Mouse (Mus musculus) retina, adult 2 months (tissue): ENCODE data around the gene Slc44a4.
A peak's percentile ranks its signal among the peaks of the same experiment; 100 is the strongest.
"Not testable (repeated sequence)": the region's sequence is repeated elsewhere in the genome, so short reads cannot be mapped to it uniquely, and the experiment has no call there.

ENCODE experiments used
- DNase-seq: peaks from one replicate; pipeline ENCODE4 v3.0.0-alpha.2; 2012; ENCODE audit warnings: low read depth, low spot score

Gene Slc44a4

GRCm38 (mm10) chr17:34899053-34899889, 15.0 kb upstream of the Slc44a4 start:
- DNase-seq: no peak

GRCm38 (mm10) chr17:34899890-34900243, 14.4 kb upstream of the Slc44a4 start:
- no peak for DNase-seq

- not testable (repeated sequence) for DNase-seq
Observed at GRCm38 (mm10) chr17:34900826-34901225, 13.4 kb upstream of the Slc44a4 start.

- not testable (repeated sequence) for DNase-seq
Observed at GRCm38 (mm10) chr17:34901948-34902347, 12.3 kb upstream of the Slc44a4 start.

- no peak for DNase-seq
Observed at GRCm38 (mm10) chr17:34902895-34903294, 11.4 kb upstream of the Slc44a4 start.

GRCm38 (mm10) chr17:34910982-34911381, 3.3 kb upstream of the Slc44a4 start:
- no peak for DNase-seq

GRCm38 (mm10) chr17:34911945-34912351, 2.3 kb upstream of the Slc44a4 start:
- peak; percentile 50 for DNase-seq

GRCm38 (mm10) chr17:34915410-34915831, 1.2 kb downstream of the Slc44a4 start:
- DNase-seq: no peak

- no peak for DNase-seq
Observed at GRCm38 (mm10) chr17:34916316-34916715, 2.0 kb downstream of the Slc44a4 start.

- DNase-seq: no peak
Observed at GRCm38 (mm10) chr17:34917188-34917587, 2.9 kb downstream of the Slc44a4 start.

- DNase-seq: no peak
Observed at GRCm38 (mm10) chr17:34922939-34923338, 8.7 kb downstream of the Slc44a4 start.

GRCm38 (mm10) chr17:34924258-34924657, 10.0 kb downstream of the Slc44a4 start:
- DNase-seq: no peak

- DNase-seq: no peak
Observed at GRCm38 (mm10) chr17:34927306-34928019, 13.2 kb downstream of the Slc44a4 start.

- DNase-seq: no peak
Observed at GRCm38 (mm10) chr17:34928841-34929240, 14.6 kb downstream of the Slc44a4 start.

GRCm38 (mm10) chr17:34931061-34931734, 16.9 kb downstream of the Slc44a4 start, which contains the start of gene Neu1:
Gene Neu1 (plus strand): TSS chr17:34931253.
- peak; percentile 94 for DNase-seq

GRCm38 (mm10) chr17:34931735-34932098, 17.5 kb downstream of the Slc44a4 start:
- no peak for DNase-seq

- no peak for DNase-seq
Observed at GRCm38 (mm10) chr17:34932287-34932686, 18.0 kb downstream of the Slc44a4 start.

- no peak for DNase-seq
Observed at GRCm38 (mm10) chr17:34934031-34934430, 19.8 kb downstream of the Slc44a4 start.

GRCm38 (mm10) chr17:34934830-34935229, 20.6 kb downstream of the Slc44a4 start:
- DNase-seq: no peak

GRCm38 (mm10) chr17:34937960-34938505, 23.8 kb downstream of the Slc44a4 start:
- no peak for DNase-seq

GRCm38 (mm10) chr17:34941344-34942041, 27.2 kb downstream of the Slc44a4 start:
- DNase-seq: no peak
